Mouse (Mus musculus) ES-E14 (cell line): ENCODE measurements around the gene Aco1.

Experiments
- CHD2 ChIP-seq: IDR thresholded peaks from 2 replicates; pipeline ENCODE4 v1.6.1; 2014; ENCODE audit warnings: mild to moderate bottlenecking, low read depth, low read length, inconsistent platforms
- HCFC1 ChIP-seq: IDR thresholded peaks from 2 replicates; pipeline ENCODE4 v1.6.1; 2012; ENCODE audit warnings: low read length, inconsistent platforms, borderline replicate concordance; ENCODE audit not compliant: insufficient read depth
- ZNF384 ChIP-seq: IDR thresholded peaks from 2 replicates; pipeline ENCODE4 v1.6.1; 2012; ENCODE audit warnings: low read depth, low read length, inconsistent platforms

GRCm38 (mm10) chr4:40243006-40243405 lies 100.1 kb downstream of the Aco1 start:
- no peak for TF ChIP-seq CHD2
- TF ChIP-seq HCFC1, result no peak
- TF ChIP-seq ZNF384, result no peak
